Mouse (Mus musculus): ENCODE data around the gene Eri2. TPM values are rescaled to one million over a fixed set of nuclear protein-coding genes. Genes with fewer than 3 reads are reported as not detected.
"Not testable (repeated sequence)": the region's sequence is repeated elsewhere in the genome, so short reads cannot be mapped to it uniquely, and the experiment has no call there.

The Eri2 gene
- polyA plus RNA-seq, 1 experiment from 2014 or later, result 18.8 TPM

GRCm38 (mm10) chr7:119783453-119783852 is 10.4 kb downstream of the Eri2 start:
- no peak for ATAC-seq (ENCODE audit: low FRiP score)
- Histone ChIP-seq H3K27ac (no peak overlapping the region), H3K4me1 (replicated peaks) (no peaks in the 10 kb centered on the region), H3K9ac (no peak overlapping the region), H3K36me3 (peaks cover 47% of the 10 kb centered on the region), H3K9me3 (no peaks in the 10 kb centered on the region), H3K4me2 (no peak overlapping the region), H3K4me3 (no peak overlapping the region), H3K27me3 (no peaks in the 10 kb centered on the region)
- WGBS, result 99% methylated on average over 2 of the region's 2 CpGs

GRCm38 (mm10) chr7:119769895-119770294 is 24.0 kb downstream of the Eri2 start:
- no peaks in the 10 kb centered on the region for H3K9me3 ChIP-seq
- H3K27me3 ChIP-seq, result no peaks in the 10 kb centered on the region
- H3K27ac ChIP-seq, result no peak overlapping the region
- no peak for ATAC-seq (ENCODE audit: low FRiP score)
- H3K4me3 ChIP-seq, result no peak overlapping the region
- H3K9ac ChIP-seq, result no peak overlapping the region
- no peak overlapping the region for H3K4me2 ChIP-seq
- WGBS, result 93% methylated on average over 8 of the region's 8 CpGs
- H3K4me1 ChIP-seq (replicated peaks), result no peaks in the 10 kb centered on the region
- H3K36me3 ChIP-seq, result no peaks in the 10 kb centered on the region

GRCm38 (mm10) chr7:119766996-119767395 is 26.9 kb downstream of the Eri2 start:
- no peak overlapping the region for H3K4me3 ChIP-seq
- 93% methylated on average over 6 of the region's 6 CpGs for WGBS
- no peak for ATAC-seq (ENCODE audit: low FRiP score)
- no peak overlapping the region for H3K27ac ChIP-seq
- no peaks in the 10 kb centered on the region for H3K4me1 ChIP-seq (replicated peaks)
- H3K27me3 ChIP-seq, result no peaks in the 10 kb centered on the region
- H3K9me3 ChIP-seq, result no peaks in the 10 kb centered on the region
- no peak overlapping the region for H3K4me2 ChIP-seq
- H3K36me3 ChIP-seq, result no peaks in the 10 kb centered on the region
- no peak overlapping the region for H3K9ac ChIP-seq

- no peak for ATAC-seq (ENCODE audit: low FRiP score)
- H3K9ac ChIP-seq, result no peak overlapping the region
- no peaks in the 10 kb centered on the region for H3K27me3 ChIP-seq
- H3K27ac ChIP-seq, result no peak overlapping the region
- no peak overlapping the region for H3K4me3 ChIP-seq
- no peaks in the 10 kb centered on the region for H3K36me3 ChIP-seq
- no peak overlapping the region for H3K4me2 ChIP-seq
- H3K9me3 ChIP-seq, result no peaks in the 10 kb centered on the region
- 94% methylated on average over 3 of the region's 3 CpGs for WGBS
- no peaks in the 10 kb centered on the region for H3K4me1 ChIP-seq (replicated peaks)
Measured at GRCm38 (mm10) chr7:119764377-119764776, 29.5 kb downstream of the Eri2 start.

GRCm38 (mm10) chr7:119762166-119762697 is 31.6 kb downstream of the Eri2 start:
- H3K4me3 ChIP-seq, result no peak overlapping the region
- no peaks in the 10 kb centered on the region for H3K36me3 ChIP-seq
- WGBS, result 76% methylated on average over 4 of the region's 4 CpGs
- no peak overlapping the region for H3K27ac ChIP-seq
- H3K9me3 ChIP-seq, result no peaks in the 10 kb centered on the region
- H3K4me2 ChIP-seq, result no peak overlapping the region
- no peaks in the 10 kb centered on the region for H3K27me3 ChIP-seq
- H3K4me1 ChIP-seq (replicated peaks), result no peaks in the 10 kb centered on the region
- no peak overlapping the region for H3K9ac ChIP-seq
- no peak for ATAC-seq (ENCODE audit: low FRiP score)

GRCm38 (mm10) chr7:119760527-119760951 is 33.3 kb downstream of the Eri2 start, which contains the start of gene Acsm3:
Acsm3 (plus strand) TSS chr7:119760923.
- 90% methylated on average over 11 of the region's 11 CpGs for WGBS
- no peak within 1 kb of the TSS for H3K9ac ChIP-seq
- no peaks in the 10 kb centered on the region for H3K27me3 ChIP-seq
- no peaks in the 10 kb centered on the region for H3K36me3 ChIP-seq
- no peak for ATAC-seq (ENCODE audit: low FRiP score)
- H3K4me1 ChIP-seq (replicated peaks), result no peaks in the 10 kb centered on the region
- no peak within 1 kb of the TSS for H3K4me2 ChIP-seq
- no peaks in the 10 kb centered on the region for H3K9me3 ChIP-seq
- no peak within 1 kb of the TSS for H3K4me3 ChIP-seq
- no peak within 1 kb of the TSS for H3K27ac ChIP-seq

GRCm38 (mm10) chr7:119753696-119754095 is 40.2 kb downstream of the Eri2 start:
- Histone ChIP-seq H3K27ac (no peak overlapping the region), H3K4me2 (no peak overlapping the region), H3K27me3 (no peaks in the 10 kb centered on the region), H3K4me1 (replicated peaks) (no peaks in the 10 kb centered on the region), H3K36me3 (no peaks in the 10 kb centered on the region), H3K4me3 (no peak overlapping the region), H3K9ac (no peak overlapping the region), H3K9me3 (no peaks in the 10 kb centered on the region)
- WGBS, result 90% methylated on average over 1 of the region's 1 CpGs
- no peak for ATAC-seq (ENCODE audit: low FRiP score)

GRCm38 (mm10) chr7:119749942-119750341 is 43.9 kb downstream of the Eri2 start:
- 62% methylated on average over 2 of the region's 2 CpGs for WGBS
- Histone ChIP-seq H3K4me3 (no peak overlapping the region), H3K9ac (no peak overlapping the region), H3K4me1 (replicated peaks) (no peaks in the 10 kb centered on the region), H3K4me2 (no peak overlapping the region), H3K36me3 (no peaks in the 10 kb centered on the region), H3K27ac (no peak overlapping the region), H3K9me3 (no peaks in the 10 kb centered on the region), H3K27me3 (no peaks in the 10 kb centered on the region)
- ATAC-seq (ENCODE audit: low FRiP score), result no peak

- Histone ChIP-seq H3K4me1 (replicated peaks) (peaks cover 5% of the 10 kb centered on the region; the same call in 1 of the 2 replicates), H3K9ac (no peak overlapping the region), H3K27ac (no peak overlapping the region), H3K4me2 (no peak overlapping the region), H3K27me3 (no peaks in the 10 kb centered on the region), H3K9me3 (no peaks in the 10 kb centered on the region), H3K36me3 (no peaks in the 10 kb centered on the region), H3K4me3 (no peak overlapping the region)
- WGBS, result 97% methylated on average over 1 of the region's 2 CpGs
- no peak for ATAC-seq (ENCODE audit: low FRiP score)
Measured at GRCm38 (mm10) chr7:119748761-119749160, 45.1 kb downstream of the Eri2 start.

GRCm38 (mm10) chr7:119745869-119746268 is 48.0 kb downstream of the Eri2 start:
- H3K9me3 ChIP-seq, result no peaks in the 10 kb centered on the region
- H3K27ac ChIP-seq, result no peak overlapping the region
- no peak overlapping the region for H3K4me3 ChIP-seq
- no peaks in the 10 kb centered on the region for H3K36me3 ChIP-seq
- 86% methylated on average over 1 of the region's 1 CpGs for WGBS
- ATAC-seq (ENCODE audit: low FRiP score), result no peak
- H3K9ac ChIP-seq, result no peak overlapping the region
- 0 out of 2 replicates have a peak, but pooled peaks cover 4% of the 10 kb centered on the region for H3K27me3 ChIP-seq
- peaks cover 5% of the 10 kb centered on the region; the same call in 1 of the 2 replicates for H3K4me1 ChIP-seq (replicated peaks)
- no peak overlapping the region for H3K4me2 ChIP-seq

GRCm38 (mm10) chr7:119744321-119744720 is 49.5 kb downstream of the Eri2 start:
- 11% methylated on average over 34 of the region's 34 CpGs for WGBS
- ATAC-seq (ENCODE audit: low FRiP score), result peak; percentile 36; the same call in 1 of the 2 replicates
- no peak overlapping the region for H3K4me3 ChIP-seq
- H3K27me3 ChIP-seq, result 0 out of 2 replicates have a peak, but pooled peaks cover 4% of the 10 kb centered on the region
- no peak overlapping the region for H3K9ac ChIP-seq
- no peaks in the 10 kb centered on the region for H3K9me3 ChIP-seq
- H3K4me2 ChIP-seq, result peak overlapping the region; percentile 40
- H3K36me3 ChIP-seq, result no peaks in the 10 kb centered on the region
- no peak overlapping the region for H3K27ac ChIP-seq
- peaks cover 5% of the 10 kb centered on the region; the same call in 1 of the 2 replicates for H3K4me1 ChIP-seq (replicated peaks)

GRCm38 (mm10) chr7:119739798-119740468 is 53.9 kb downstream of the Eri2 start:
- not testable (repeated sequence) for H3K27me3 ChIP-seq; H3K9me3 ChIP-seq; H3K4me1 ChIP-seq (replicated peaks); H3K36me3 ChIP-seq; H3K27ac ChIP-seq
- Histone ChIP-seq H3K9ac (peak overlapping the region; percentile 58; the same call in 1 of the 2 replicates), H3K4me2 (peak overlapping the region; percentile 50), H3K4me3 (peak overlapping the region; percentile 38)
- peak; percentile 74 for ATAC-seq (ENCODE audit: low FRiP score)
- 3% methylated on average over 28 of the region's 44 CpGs for WGBS

GRCm38 (mm10) chr7:119738877-119739276 is 55.0 kb downstream of the Eri2 start:
- no peak for ATAC-seq (ENCODE audit: low FRiP score)
- H3K9ac ChIP-seq, result no peak overlapping the region
- 0 out of 2 replicates have a peak, but pooled peaks cover 4% of the 10 kb centered on the region for H3K27me3 ChIP-seq
- H3K4me1 ChIP-seq (replicated peaks), result no peaks in the 10 kb centered on the region
- H3K36me3 ChIP-seq, result no peaks in the 10 kb centered on the region
- H3K4me2 ChIP-seq, result no peak overlapping the region
- H3K4me3 ChIP-seq, result no peak overlapping the region
- H3K9me3 ChIP-seq, result no peaks in the 10 kb centered on the region
- H3K27ac ChIP-seq, result no peak overlapping the region
- 71% methylated on average over 2 of the region's 2 CpGs for WGBS

Measured in hindbrain, embryonic 13.5 days (tissue).